Mouse (Mus musculus): Measurements from ENCODE around the gene Ccdc27. TPM values are rescaled to one million over a fixed set of nuclear protein-coding genes. Genes with fewer than 3 reads are reported as not detected.
A peak's percentile ranks its signal among the peaks of the same experiment; 100 is the strongest.

Ccdc27 gene
- polyA plus RNA-seq, 1 experiment: not detected

- Histone ChIP-seq H3K4me1 (ENCODE audit: control insufficient read depth, insufficient read depth, low read length) (0 out of 2 replicates have a peak, but pooled peaks cover 3% of the 10 kb centered on the region), H3K27ac (ENCODE audit: insufficient read depth, low read depth, low read length) (no peak overlapping the region), H3K4me3 (ENCODE audit: insufficient read depth, low read depth, low read length) (no peak overlapping the region), H3K36me3 (ENCODE audit: control insufficient read depth, insufficient read depth, low read length) (no peaks in the 10 kb centered on the region), H3K27me3 (replicated peaks; ENCODE audit: control insufficient read depth, insufficient read depth, low read length) (no peaks in the 10 kb centered on the region)
- 50% methylated on average over 4 of the region's 4 CpGs for WGBS
- DNase-seq: no peak
- TF ChIP-seq CTCF (conservative IDR thresholded peaks at IDR 0.05; ENCODE audit: insufficient read depth, insufficient read length, low read depth, low read length) (no peak), POLR2A (IDR thresholded peaks at IDR 0.05; ENCODE audit: low read depth, low read length) (no peak)
These were observed 37.7 kb upstream of the Ccdc27 start for GRCm38 (mm10) chr4:154080211-154080610.

- DNase-seq: no peak
- no peaks in the 10 kb centered on the region for H3K36me3 ChIP-seq (ENCODE audit: control insufficient read depth, insufficient read depth, low read length)
- 20% methylated on average over 16 of the region's 16 CpGs for WGBS
- TF ChIP-seq POLR2A (IDR thresholded peaks at IDR 0.05; ENCODE audit: low read depth, low read length): no peak
- TF ChIP-seq CTCF (conservative IDR thresholded peaks at IDR 0.05; ENCODE audit: insufficient read depth, insufficient read length, low read depth, low read length): no peak
- H3K4me3 ChIP-seq (ENCODE audit: insufficient read depth, low read depth, low read length): no peak overlapping the region
- no peaks in the 10 kb centered on the region for H3K27me3 ChIP-seq (replicated peaks; ENCODE audit: control insufficient read depth, insufficient read depth, low read length)
- H3K4me1 ChIP-seq (ENCODE audit: control insufficient read depth, insufficient read depth, low read length): no peaks in the 10 kb centered on the region
- H3K27ac ChIP-seq (ENCODE audit: insufficient read depth, low read depth, low read length): no peak overlapping the region
These were observed 29.5 kb upstream of the Ccdc27 start for GRCm38 (mm10) chr4:154071941-154072340.

GRCm38 (mm10) chr4:154071521-154071920 is 29.0 kb upstream of the Ccdc27 start:
- Histone ChIP-seq H3K27ac (ENCODE audit: insufficient read depth, low read depth, low read length) (no peak overlapping the region), H3K36me3 (ENCODE audit: control insufficient read depth, insufficient read depth, low read length) (no peaks in the 10 kb centered on the region), H3K27me3 (replicated peaks; ENCODE audit: control insufficient read depth, insufficient read depth, low read length) (no peaks in the 10 kb centered on the region), H3K4me3 (ENCODE audit: insufficient read depth, low read depth, low read length) (no peak overlapping the region), H3K4me1 (ENCODE audit: control insufficient read depth, insufficient read depth, low read length) (no peaks in the 10 kb centered on the region)
- 3% methylated on average over 15 of the region's 20 CpGs for WGBS
- no peak for DNase-seq
- no peak for TF ChIP-seq CTCF (conservative IDR thresholded peaks at IDR 0.05; ENCODE audit: insufficient read depth, insufficient read length, low read depth, low read length)

- no peak overlapping the region for H3K27ac ChIP-seq (ENCODE audit: insufficient read depth, low read depth, low read length)
- 2% methylated on average over 5 of the region's 5 CpGs for WGBS
- no peaks in the 10 kb centered on the region for H3K36me3 ChIP-seq (ENCODE audit: control insufficient read depth, insufficient read depth, low read length)
- no peaks in the 10 kb centered on the region for H3K27me3 ChIP-seq (replicated peaks; ENCODE audit: control insufficient read depth, insufficient read depth, low read length)
- TF ChIP-seq POLR2A (IDR thresholded peaks at IDR 0.05; ENCODE audit: low read depth, low read length): no peak
- peak; percentile 46; the same call in 1 of the 2 replicates for TF ChIP-seq CTCF (conservative IDR thresholded peaks at IDR 0.05; ENCODE audit: insufficient read depth, insufficient read length, low read depth, low read length)
- H3K4me3 ChIP-seq (ENCODE audit: insufficient read depth, low read depth, low read length): no peak overlapping the region
- no peaks in the 10 kb centered on the region for H3K4me1 ChIP-seq (ENCODE audit: control insufficient read depth, insufficient read depth, low read length)
- peak; percentile 25 for DNase-seq
These were observed 28.4 kb upstream of the Ccdc27 start for GRCm38 (mm10) chr4:154070896-154071295.

- no peaks in the 10 kb centered on the region for H3K4me1 ChIP-seq (ENCODE audit: control insufficient read depth, insufficient read depth, low read length)
- DNase-seq: peak; percentile 45
- H3K27ac ChIP-seq (ENCODE audit: insufficient read depth, low read depth, low read length): no peak overlapping the region
- no peaks in the 10 kb centered on the region for H3K27me3 ChIP-seq (replicated peaks; ENCODE audit: control insufficient read depth, insufficient read depth, low read length)
- TF ChIP-seq CTCF (conservative IDR thresholded peaks at IDR 0.05; ENCODE audit: insufficient read depth, insufficient read length, low read depth, low read length) (peak; percentile 80), POLR2A (IDR thresholded peaks at IDR 0.05; ENCODE audit: low read depth, low read length) (no peak)
- no peaks in the 10 kb centered on the region for H3K36me3 ChIP-seq (ENCODE audit: control insufficient read depth, insufficient read depth, low read length)
- H3K4me3 ChIP-seq (ENCODE audit: insufficient read depth, low read depth, low read length): no peak overlapping the region
- 59% methylated on average over 14 of the region's 14 CpGs for WGBS
These were observed 22.6 kb upstream of the Ccdc27 start for GRCm38 (mm10) chr4:154064827-154065773.

GRCm38 (mm10) chr4:154057696-154058095 is 15.2 kb upstream of the Ccdc27 start:
- no peaks in the 10 kb centered on the region for H3K4me1 ChIP-seq (ENCODE audit: control insufficient read depth, insufficient read depth, low read length)
- 66% methylated on average over 4 of the region's 4 CpGs for WGBS

GRCm38 (mm10) chr4:154056661-154057060 is 14.2 kb upstream of the Ccdc27 start:
- Histone ChIP-seq H3K4me1 (ENCODE audit: control insufficient read depth, insufficient read depth, low read length) (no peaks in the 10 kb centered on the region), H3K4me3 (ENCODE audit: insufficient read depth, low read depth, low read length) (no peak overlapping the region), H3K36me3 (ENCODE audit: control insufficient read depth, insufficient read depth, low read length) (no peaks in the 10 kb centered on the region), H3K27me3 (replicated peaks; ENCODE audit: control insufficient read depth, insufficient read depth, low read length) (no peaks in the 10 kb centered on the region), H3K27ac (ENCODE audit: insufficient read depth, low read depth, low read length) (no peak overlapping the region)
- WGBS: 28% methylated on average over 2 of the region's 2 CpGs
- DNase-seq: no peak
- no peak for TF ChIP-seq CTCF (conservative IDR thresholded peaks at IDR 0.05; ENCODE audit: insufficient read depth, insufficient read length, low read depth, low read length)
- no peak for TF ChIP-seq POLR2A (IDR thresholded peaks at IDR 0.05; ENCODE audit: low read depth, low read length)

More at GRCm38 (mm10) chr4:154057696-154058095, 15.2 kb upstream of the Ccdc27 start:
- TF ChIP-seq POLR2A (IDR thresholded peaks at IDR 0.05; ENCODE audit: low read depth, low read length) (no peak), CTCF (conservative IDR thresholded peaks at IDR 0.05; ENCODE audit: insufficient read depth, insufficient read length, low read depth, low read length) (no peak)
- no peak overlapping the region for H3K27ac ChIP-seq (ENCODE audit: insufficient read depth, low read depth, low read length)
- no peak overlapping the region for H3K4me3 ChIP-seq (ENCODE audit: insufficient read depth, low read depth, low read length)
- no peak for DNase-seq
- no peaks in the 10 kb centered on the region for H3K27me3 ChIP-seq (replicated peaks; ENCODE audit: control insufficient read depth, insufficient read depth, low read length)
- no peaks in the 10 kb centered on the region for H3K36me3 ChIP-seq (ENCODE audit: control insufficient read depth, insufficient read depth, low read length)
